Mouse (Mus musculus) brain, adult 2 months (tissue): ENCODE results near the gene Itpr2.

Experiments
- DNase-seq: peaks from one replicate; pipeline ENCODE4 v3.0.0; 2011; ENCODE audit warnings: low read depth, low spot score

Itpr2 gene

GRCm38 (mm10) chr6:146420718-146421117 is 81.3 kb downstream of the Itpr2 start:
- DNase-seq: no peak

- no peak for DNase-seq
Observed at GRCm38 (mm10) chr6:146416461-146416860, 85.6 kb downstream of the Itpr2 start.

- no peak for DNase-seq
Observed at GRCm38 (mm10) chr6:146414094-146414493, 87.9 kb downstream of the Itpr2 start.

- DNase-seq: no peak
Observed at GRCm38 (mm10) chr6:146411446-146412070, 90.5 kb downstream of the Itpr2 start.

GRCm38 (mm10) chr6:146410427-146410810 is 91.6 kb downstream of the Itpr2 start:
- DNase-seq: no peak

- DNase-seq: peak; percentile 93
Observed at GRCm38 (mm10) chr6:146409692-146410426, 92.2 kb downstream of the Itpr2 start.

- peak; percentile 53 for DNase-seq
Observed at GRCm38 (mm10) chr6:146405380-146405779, 96.6 kb downstream of the Itpr2 start.

GRCm38 (mm10) chr6:146404876-146405275 is 97.1 kb downstream of the Itpr2 start:
- DNase-seq: peak; percentile 89

- no peak for DNase-seq
Observed at GRCm38 (mm10) chr6:146404156-146404555, 97.9 kb downstream of the Itpr2 start.

GRCm38 (mm10) chr6:146402905-146403642 is 98.9 kb downstream of the Itpr2 start:
- DNase-seq: peak; percentile 87

GRCm38 (mm10) chr6:146397803-146398202 is 104.2 kb downstream of the Itpr2 start:
- no peak for DNase-seq

- no peak for DNase-seq
Observed at GRCm38 (mm10) chr6:146396253-146396652, 105.8 kb downstream of the Itpr2 start.

GRCm38 (mm10) chr6:146395616-146396015 is 106.4 kb downstream of the Itpr2 start:
- DNase-seq: no peak

- no peak for DNase-seq
Observed at GRCm38 (mm10) chr6:146392188-146392587, 109.8 kb downstream of the Itpr2 start.

GRCm38 (mm10) chr6:146390159-146390558 is 111.9 kb downstream of the Itpr2 start:
- no peak for DNase-seq

- DNase-seq: no peak
Observed at GRCm38 (mm10) chr6:146388010-146388409, 114.0 kb downstream of the Itpr2 start.

GRCm38 (mm10) chr6:146387039-146387713 is 114.8 kb downstream of the Itpr2 start:
- DNase-seq: no peak

- DNase-seq: peak; percentile 39
Observed at GRCm38 (mm10) chr6:146379263-146379662, 122.8 kb downstream of the Itpr2 start.

- DNase-seq: no peak
Observed at GRCm38 (mm10) chr6:146371511-146371910, 130.5 kb downstream of the Itpr2 start.

- no peak for DNase-seq
Observed at GRCm38 (mm10) chr6:146366180-146366579, 135.8 kb downstream of the Itpr2 start.

- DNase-seq: peak; percentile 22
Observed at GRCm38 (mm10) chr6:146357911-146358310, 144.1 kb downstream of the Itpr2 start.

GRCm38 (mm10) chr6:146352258-146352805 is 149.7 kb downstream of the Itpr2 start:
- peak; percentile 52 for DNase-seq
